Mouse (Mus musculus): Measurements from ENCODE around the gene Knl1.

The Knl1 gene

GRCm38 (mm10) chr2:119040882-119041281 is 6.0 kb upstream of the Knl1 start:
- DNase-seq, result peak; percentile 59

- DNase-seq, result no peak
These were observed 1.8 kb upstream of the Knl1 start for GRCm38 (mm10) chr2:119045163-119045562.

GRCm38 (mm10) chr2:119047849-119048248 is 930 bp downstream of the Knl1 start:
- DNase-seq, result no peak

GRCm38 (mm10) chr2:119050132-119050650 is 3.3 kb downstream of the Knl1 start:
- no peak for DNase-seq

GRCm38 (mm10) chr2:119060139-119060538 is 13.2 kb downstream of the Knl1 start:
- no peak for DNase-seq

GRCm38 (mm10) chr2:119072397-119072796 is 25.5 kb downstream of the Knl1 start:
- no peak for DNase-seq

GRCm38 (mm10) chr2:119086156-119086555 is 39.2 kb downstream of the Knl1 start:
- DNase-seq, result no peak

- DNase-seq, result no peak
These were observed 54.6 kb downstream of the Knl1 start for GRCm38 (mm10) chr2:119101552-119101951.

GRCm38 (mm10) chr2:119106583-119106982 is 59.7 kb downstream of the Knl1 start:
- no peak for DNase-seq

- DNase-seq, result peak; percentile 32
These were observed 61.6 kb downstream of the Knl1 start for GRCm38 (mm10) chr2:119108554-119108953.

GRCm38 (mm10) chr2:119111060-119111459 is 64.1 kb downstream of the Knl1 start:
- DNase-seq, result no peak

GRCm38 (mm10) chr2:119112438-119113112 is 65.7 kb downstream of the Knl1 start, which contains the start of gene Rad51:
Rad51 (plus strand) TSS chr2:119112793.
- DNase-seq, result peak; percentile 89

GRCm38 (mm10) chr2:119113121-119113925 is 66.4 kb downstream of the Knl1 start:
- DNase-seq, result no peak

- no peak for DNase-seq
These were observed 89.5 kb downstream of the Knl1 start for GRCm38 (mm10) chr2:119136346-119136898.

- DNase-seq, result peak; percentile 19
These were observed 98.3 kb downstream of the Knl1 start for GRCm38 (mm10) chr2:119145199-119145598.

GRCm38 (mm10) chr2:119146435-119146834 is 99.5 kb downstream of the Knl1 start:
- DNase-seq, result no peak

- DNase-seq, result no peak
These were observed 100.3 kb downstream of the Knl1 start for GRCm38 (mm10) chr2:119147160-119147678.

GRCm38 (mm10) chr2:119147775-119148174 is 100.9 kb downstream of the Knl1 start:
- DNase-seq, result no peak

GRCm38 (mm10) chr2:119152255-119152654 is 105.3 kb downstream of the Knl1 start:
- DNase-seq, result no peak

- DNase-seq, result no peak
These were observed 107.8 kb downstream of the Knl1 start for GRCm38 (mm10) chr2:119154683-119155082.
